Mouse (Mus musculus) layer of hippocampus, postnatal 36 days (tissue): ENCODE data around the gene Vmn2r61. TPM values are rescaled to one million over a fixed set of nuclear protein-coding genes. Genes with fewer than 3 reads are reported as not detected.

Experiments
- DNase-seq, 2 experiments: peaks; one replicate each; pipeline ENCODE4 v3.0.0; 2022
- total RNA-seq, 2 experiments: library from RNA; stranded (reverse); gene quantifications; 2 replicates each; pipeline ENCODE4 v1.2.3; 2021

The Vmn2r61 gene
- total RNA-seq: not detected

GRCm38 (mm10) chr7:42259753-42260152 is at the start of gene Vmn2r61:
TSS of gene Vmn2r61 (plus strand) at chr7:42260053.
- DNase-seq: no peak

Other genes with a start within 250 kb of the Vmn2r61 start
- not detected for gene Vmn2r59, start 201.0 kb upstream of the Vmn2r61 start, total RNA-seq
- gene Vmn2r60, start 152.3 kb upstream of the Vmn2r61 start, total RNA-seq: under 1 TPM; 0.05 to 0.15 TPM
- gene 4933421I07Rik, start 188.1 kb downstream of the Vmn2r61 start, total RNA-seq: not detected
- gene Zfp141, start 245.7 kb downstream of the Vmn2r61 start, total RNA-seq: 10 to 100 TPM; 19.5 to 20.3 TPM